Mouse (Mus musculus) heart, postnatal 0 days (tissue): ENCODE measurements around the gene Cant1. TPM values are rescaled to one million over a fixed set of nuclear protein-coding genes. Genes with fewer than 3 reads are reported as not detected.

Experiments used
- ATAC-seq: fragments of 200-750 bp; cut with Nextera tagmentation; 2 replicates; pipeline ENCODE4 v1.8.0; 2017; ENCODE audit warnings: low read depth, moderate number of reproducible peaks, moderate library complexity; ENCODE audit not compliant: insufficient read depth
- DNase-seq: peaks from one replicate; pipeline ENCODE4 v3.0.0-alpha.2; 2016; ENCODE audit warnings: low spot score
- H3K27ac ChIP-seq: fragments of 300-500 bp; sonication (generic); 2 replicates; pipeline ENCODE4 v1.5.1; 2014; ENCODE audit warnings: low read depth, mild to moderate bottlenecking
- H3K27me3 ChIP-seq: fragments of 300-500 bp; sonication (generic); 2 replicates; pipeline ENCODE4 v1.6.1; 2014; ENCODE audit warnings: low read length, mixed read lengths; ENCODE audit not compliant: control insufficient read depth, insufficient read depth
- H3K36me3 ChIP-seq: fragments of 300-500 bp; sonication (generic); replicated peaks from 2 replicates; pipeline ENCODE4 v1.6.1; 2014; ENCODE audit warnings: low read length, mixed read lengths; ENCODE audit not compliant: control insufficient read depth, insufficient read depth
- H3K4me1 ChIP-seq: fragments of 300-500 bp; sonication (generic); 2 replicates; pipeline ENCODE4 v1.6.1; 2014; ENCODE audit warnings: antibody characterized with exemption; ENCODE audit not compliant: control insufficient read depth, insufficient read depth
- H3K4me2 ChIP-seq: fragments of 300-500 bp; sonication (generic); 2 replicates; pipeline ENCODE4 v1.6.1; 2014; ENCODE audit warnings: low read depth, mild to moderate bottlenecking, low read length, moderate library complexity
- H3K4me3 ChIP-seq: fragments of 300-500 bp; sonication (generic); 2 replicates; pipeline ENCODE4 v1.5.1; 2014; ENCODE audit warnings: low read depth, low read length
- H3K9ac ChIP-seq: fragments of 300-500 bp; sonication (generic); replicated peaks from 2 replicates; pipeline ENCODE4 v1.6.1; 2014; ENCODE audit warnings: low read depth, low read length, mixed read lengths
- H3K9me3 ChIP-seq: fragments of 300-500 bp; sonication (generic); replicated peaks from 2 replicates; pipeline ENCODE4 v1.6.1; 2016; ENCODE audit warnings: low read length; ENCODE audit not compliant: control insufficient read depth
- CTCF ChIP-seq: IDR thresholded peaks from 2 replicates; pipeline ENCODE4 v1.5.1; 2016; ENCODE audit warnings: antibody characterized with exemption, control low read depth, low read depth
- EP300 ChIP-seq: IDR thresholded peaks from 2 replicates; pipeline ENCODE4 v1.6.1; 2016; ENCODE audit warnings: antibody characterized with exemption, low read depth
- WGBS: fragments of 180-500 bp; shearing (Covaris S2); extraction: QIAGEN DNeasy Blood & Tissue Kit; methylation state at CpG from one replicate; pipeline ENCODE4 v1.1.7; 2014; 5-methylcytosine and 5-hydroxymethylcytosine counted together
- polyA plus RNA-seq: library from polyadenylated mRNA; unstranded; fragments of >200 nt; fragmentation: Nextera tagmentation; extraction: Ambion mirVana; gene quantifications from 2 replicates; pipeline ENCODE4 v1.2.1, GENCODE M21; 2015
- total RNA-seq: library from RNA; depleted of rRNA; stranded (reverse); fragments of >200 nt; gene quantifications from 2 replicates; pipeline ENCODE4 v1.2.3, GENCODE M21; 2014; ENCODE audit warnings: low replicate concordance

Gene Cant1
- total and polyA plus RNA-seq, 2 experiments from 2014 or later, result 10.4 to 35.5 TPM

GRCm38 (mm10) chr11:118436471-118436935 is 17.6 kb upstream of the Cant1 start:
- Histone ChIP-seq H3K27ac (no peak overlapping the region), H3K4me3 (no peak overlapping the region), H3K4me2 (no peak overlapping the region), H3K9ac (no peak overlapping the region), H3K4me1 (peaks cover 14% of the 10 kb centered on the region; the same call in 1 of the 2 replicates), H3K9me3 (no peaks in the 10 kb centered on the region), H3K36me3 (no peaks in the 10 kb centered on the region), H3K27me3 (no peaks in the 10 kb centered on the region)
- ATAC-seq (no peak), DNase-seq (no peak)
- WGBS, result 26% methylated on average over 6 of the region's 6 CpGs
- TF ChIP-seq CTCF (peak; percentile 26), EP300 (no peak)

GRCm38 (mm10) chr11:118434093-118434492 is 15.2 kb upstream of the Cant1 start:
- 28% methylated on average over 13 of the region's 13 CpGs for WGBS
- H3K4me1 ChIP-seq, result peaks cover 22% of the 10 kb centered on the region

GRCm38 (mm10) chr11:118433398-118433868 is 14.5 kb upstream of the Cant1 start:
- TF ChIP-seq EP300 (peak; percentile 70; the same call in 1 of the 2 replicates), CTCF (no peak)
- Histone ChIP-seq H3K4me2 (peak overlapping the region; percentile 50), H3K27ac (peak overlapping the region; percentile 75), H3K4me1 (peaks cover 18% of the 10 kb centered on the region; the same call in 1 of the 2 replicates), H3K9ac (no peak overlapping the region), H3K36me3 (no peaks in the 10 kb centered on the region), H3K27me3 (0 out of 2 replicates have a peak, but pooled peaks cover 6% of the 10 kb centered on the region), H3K9me3 (no peaks in the 10 kb centered on the region), H3K4me3 (peak overlapping the region; percentile 10; the same call in 1 of the 2 replicates)
- ATAC-seq (peak; percentile 50), DNase-seq (peak; percentile 71)
- WGBS, result 43% methylated on average over 10 of the region's 10 CpGs

More at GRCm38 (mm10) chr11:118434093-118434492, 15.2 kb upstream of the Cant1 start:
- no peak for TF ChIP-seq CTCF
- no peak for TF ChIP-seq EP300
- Histone ChIP-seq H3K9ac (peak overlapping the region; percentile 30; the same call in 1 of the 2 replicates), H3K27me3 (0 out of 2 replicates have a peak, but pooled peaks cover 2% of the 10 kb centered on the region), H3K27ac (peak overlapping the region; percentile 69), H3K36me3 (no peaks in the 10 kb centered on the region), H3K4me2 (peak overlapping the region; percentile 50), H3K4me3 (peak overlapping the region; percentile 10), H3K9me3 (no peaks in the 10 kb centered on the region)
- DNase-seq (no peak), ATAC-seq (no peak)

GRCm38 (mm10) chr11:118431100-118431948 is 12.4 kb upstream of the Cant1 start:
- H3K4me2 ChIP-seq, result no peak overlapping the region; the same call in 1 of the 2 replicates
- H3K4me1 ChIP-seq, result peaks cover 18% of the 10 kb centered on the region; the same call in 1 of the 2 replicates
- no peaks in the 10 kb centered on the region for H3K9me3 ChIP-seq
- no peak overlapping the region for H3K9ac ChIP-seq
- ATAC-seq (no peak), DNase-seq (no peak)
- TF ChIP-seq EP300 (no peak), CTCF (no peak)
- no peak overlapping the region for H3K4me3 ChIP-seq
- 0 out of 2 replicates have a peak, but pooled peaks cover 12% of the 10 kb centered on the region for H3K27me3 ChIP-seq
- WGBS, result 63% methylated on average over 16 of the region's 16 CpGs
- H3K27ac ChIP-seq, result peak overlapping the region; percentile 77
- no peaks in the 10 kb centered on the region for H3K36me3 ChIP-seq

GRCm38 (mm10) chr11:118430291-118430885 is 11.5 kb upstream of the Cant1 start:
- H3K27me3 ChIP-seq, result 0 out of 2 replicates have a peak, but pooled peaks cover 12% of the 10 kb centered on the region
- peak overlapping the region; percentile 49 for H3K4me2 ChIP-seq
- TF ChIP-seq EP300 (no peak), CTCF (no peak)
- H3K4me1 ChIP-seq, result peaks cover 18% of the 10 kb centered on the region; the same call in 1 of the 2 replicates
- H3K36me3 ChIP-seq, result no peaks in the 10 kb centered on the region
- peak overlapping the region; percentile 77 for H3K27ac ChIP-seq
- H3K9ac ChIP-seq, result no peak overlapping the region
- H3K9me3 ChIP-seq, result no peaks in the 10 kb centered on the region
- ATAC-seq (0 out of 2 replicates have a peak, but pooled peaks have one; percentile 18), DNase-seq (no peak)
- 34% methylated on average over 4 of the region's 4 CpGs for WGBS
- H3K4me3 ChIP-seq, result no peak overlapping the region
